Mouse (Mus musculus) stomach, postnatal 0 days (tissue): ENCODE measurements around the gene Rnpepl1.

Experiments
- CTCF ChIP-seq: IDR thresholded peaks from 2 replicates; pipeline ENCODE4 v1.5.1; 2016; ENCODE audit warnings: antibody characterized with exemption, low read depth, mild to moderate bottlenecking, moderate library complexity
- EP300 ChIP-seq: optimal IDR thresholded peaks from 2 replicates; pipeline ENCODE3; 2016; ENCODE audit warnings: antibody characterized with exemption

GRCm38 (mm10) chr1:92933611-92934010, 23.0 kb downstream of the Rnpepl1 start:
- TF ChIP-seq CTCF = no peak
- no peak for TF ChIP-seq EP300
